Mouse (Mus musculus): ENCODE measurements at regions not wholly inside any gene's neighbourhood (a gene's known extent, or its start where the extent isn't known, plus 50 kb on each side); places are given as distances from the start of the nearest gene placed in this dataset.

- DNase-seq (ENCODE audit: low read depth): no peak
- TF ChIP-seq CTCF (IDR thresholded peaks at IDR 0.05; ENCODE audit: borderline replicate concordance, extremely low read depth, insufficient read depth, insufficient read length): no peak
- TF ChIP-seq POLR2A (IDR thresholded peaks at IDR 0.05; ENCODE audit: borderline replicate concordance, extremely low read depth, insufficient read depth, insufficient read length, poor library complexity, severe bottlenecking): no peak
Observed at GRCm38 (mm10) chr15:88490316-88491090, 109.6 kb upstream of the Zdhhc25 start.

GRCm38 (mm10) chr15:88491091-88491366 lies 109.1 kb upstream of the Zdhhc25 start:
- TF ChIP-seq POLR2A (IDR thresholded peaks at IDR 0.05; ENCODE audit: borderline replicate concordance, extremely low read depth, insufficient read depth, insufficient read length, poor library complexity, severe bottlenecking) (no peak), CTCF (IDR thresholded peaks at IDR 0.05; ENCODE audit: borderline replicate concordance, extremely low read depth, insufficient read depth, insufficient read length) (no peak)

GRCm38 (mm10) chr15:88497957-88498356 lies 102.1 kb upstream of the Zdhhc25 start:
- peak; percentile 64 for DNase-seq (ENCODE audit: low read depth)
- TF ChIP-seq POLR2A (IDR thresholded peaks at IDR 0.05; ENCODE audit: borderline replicate concordance, extremely low read depth, insufficient read depth, insufficient read length, poor library complexity, severe bottlenecking) (no peak), CTCF (IDR thresholded peaks at IDR 0.05; ENCODE audit: borderline replicate concordance, extremely low read depth, insufficient read depth, insufficient read length) (no peak)

More at GRCm38 (mm10) chr15:88491091-88491366, 109.1 kb upstream of the Zdhhc25 start:
- no peak for DNase-seq (ENCODE audit: low read depth)

GRCm38 (mm10) chr15:88502311-88502710 lies 97.8 kb upstream of the Zdhhc25 start:
- TF ChIP-seq POLR2A (IDR thresholded peaks at IDR 0.05; ENCODE audit: borderline replicate concordance, extremely low read depth, insufficient read depth, insufficient read length, poor library complexity, severe bottlenecking): no peak
- no peak for TF ChIP-seq CTCF (IDR thresholded peaks at IDR 0.05; ENCODE audit: borderline replicate concordance, extremely low read depth, insufficient read depth, insufficient read length)
- DNase-seq (ENCODE audit: low read depth): no peak

- DNase-seq (ENCODE audit: low read depth): no peak
- no peak for TF ChIP-seq POLR2A (IDR thresholded peaks at IDR 0.05; ENCODE audit: borderline replicate concordance, extremely low read depth, insufficient read depth, insufficient read length, poor library complexity, severe bottlenecking)
- no peak for TF ChIP-seq CTCF (IDR thresholded peaks at IDR 0.05; ENCODE audit: borderline replicate concordance, extremely low read depth, insufficient read depth, insufficient read length)
Observed at GRCm38 (mm10) chr15:88503896-88504295, 96.2 kb upstream of the Zdhhc25 start.

- no peak for TF ChIP-seq POLR2A (IDR thresholded peaks at IDR 0.05; ENCODE audit: borderline replicate concordance, extremely low read depth, insufficient read depth, insufficient read length, poor library complexity, severe bottlenecking)
- peak; percentile 77 for DNase-seq (ENCODE audit: low read depth)
Observed at GRCm38 (mm10) chr15:88505491-88506119, 94.5 kb upstream of the Zdhhc25 start.

- TF ChIP-seq CTCF (IDR thresholded peaks at IDR 0.05; ENCODE audit: borderline replicate concordance, extremely low read depth, insufficient read depth, insufficient read length) (no peak), POLR2A (IDR thresholded peaks at IDR 0.05; ENCODE audit: borderline replicate concordance, extremely low read depth, insufficient read depth, insufficient read length, poor library complexity, severe bottlenecking) (no peak)
- DNase-seq (ENCODE audit: low read depth): no peak
Observed at GRCm38 (mm10) chr15:88507886-88508285, 92.2 kb upstream of the Zdhhc25 start.

- no peak for DNase-seq (ENCODE audit: low read depth)
- TF ChIP-seq CTCF (IDR thresholded peaks at IDR 0.05; ENCODE audit: borderline replicate concordance, extremely low read depth, insufficient read depth, insufficient read length) (no peak), POLR2A (IDR thresholded peaks at IDR 0.05; ENCODE audit: borderline replicate concordance, extremely low read depth, insufficient read depth, insufficient read length, poor library complexity, severe bottlenecking) (no peak)
Observed at GRCm38 (mm10) chr15:88508971-88509370, 91.1 kb upstream of the Zdhhc25 start.

GRCm38 (mm10) chr15:88509626-88510025 lies 90.5 kb upstream of the Zdhhc25 start:
- no peak for TF ChIP-seq POLR2A (IDR thresholded peaks at IDR 0.05; ENCODE audit: borderline replicate concordance, extremely low read depth, insufficient read depth, insufficient read length, poor library complexity, severe bottlenecking)
- TF ChIP-seq CTCF (IDR thresholded peaks at IDR 0.05; ENCODE audit: borderline replicate concordance, extremely low read depth, insufficient read depth, insufficient read length): no peak
- peak; percentile 74 for DNase-seq (ENCODE audit: low read depth)

- TF ChIP-seq POLR2A (IDR thresholded peaks at IDR 0.05; ENCODE audit: borderline replicate concordance, extremely low read depth, insufficient read depth, insufficient read length, poor library complexity, severe bottlenecking) (no peak), CTCF (IDR thresholded peaks at IDR 0.05; ENCODE audit: borderline replicate concordance, extremely low read depth, insufficient read depth, insufficient read length) (no peak)
- DNase-seq (ENCODE audit: low read depth): no peak
Observed at GRCm38 (mm10) chr15:88514091-88514490, 86.0 kb upstream of the Zdhhc25 start.

GRCm38 (mm10) chr15:88531218-88531617 lies 68.9 kb upstream of the Zdhhc25 start:
- no peak for TF ChIP-seq POLR2A (IDR thresholded peaks at IDR 0.05; ENCODE audit: borderline replicate concordance, extremely low read depth, insufficient read depth, insufficient read length, poor library complexity, severe bottlenecking)
- no peak for TF ChIP-seq CTCF (IDR thresholded peaks at IDR 0.05; ENCODE audit: borderline replicate concordance, extremely low read depth, insufficient read depth, insufficient read length)
- no peak for DNase-seq (ENCODE audit: low read depth)

GRCm38 (mm10) chr15:88532008-88532407 lies 68.1 kb upstream of the Zdhhc25 start:
- DNase-seq (ENCODE audit: low read depth): peak; percentile 83
- TF ChIP-seq CTCF (IDR thresholded peaks at IDR 0.05; ENCODE audit: borderline replicate concordance, extremely low read depth, insufficient read depth, insufficient read length) (no peak), POLR2A (IDR thresholded peaks at IDR 0.05; ENCODE audit: borderline replicate concordance, extremely low read depth, insufficient read depth, insufficient read length, poor library complexity, severe bottlenecking) (no peak)

Measured in brain, embryonic 14.5 days (tissue).